Mouse (Mus musculus): ENCODE results near the gene Mex3a. TPM values are rescaled to one million over a fixed set of nuclear protein-coding genes. Genes with fewer than 3 reads are reported as not detected.

Gene Mex3a
- polyA plus RNA-seq, 1 experiment from 2014 or later: 28.6 TPM

GRCm38 (mm10) chr3:88553525-88553879 is 21.3 kb downstream of the Mex3a start, which contains the start of gene Ubqln4:
TSS of gene Ubqln4 (plus strand) at chr3:88553758.
- H3K9ac ChIP-seq (ENCODE audit: low read depth, low read length): peak within 1 kb of the TSS; percentile 96
- H3K4me1 ChIP-seq (ENCODE audit: control insufficient read depth, insufficient read depth, low read length): peaks cover 26% of the 10 kb centered on the region
- peak within 1 kb of the TSS; percentile 90 for H3K4me3 ChIP-seq (ENCODE audit: low read depth, low read length)
- H3K9me3 ChIP-seq (replicated peaks; ENCODE audit: control insufficient read depth, low read length, poor library complexity, severe bottlenecking): no peaks in the 10 kb centered on the region
- under 1% methylated on average over 33 of the region's 37 CpGs for WGBS
- no peaks in the 10 kb centered on the region for H3K27me3 ChIP-seq (ENCODE audit: control insufficient read depth, insufficient read depth, low read depth, low read length)
- ATAC-seq: peak; percentile 89
- H3K4me2 ChIP-seq (ENCODE audit: low read length): peak within 1 kb of the TSS; percentile 88
- H3K27ac ChIP-seq (ENCODE audit: low read length): peak within 1 kb of the TSS; percentile 93
- H3K36me3 ChIP-seq (ENCODE audit: control insufficient read depth, insufficient read depth, low read length): peaks cover 9% of the 10 kb centered on the region

GRCm38 (mm10) chr3:88553880-88554586 is 21.8 kb downstream of the Mex3a start:
- no peaks in the 10 kb centered on the region for H3K9me3 ChIP-seq (replicated peaks; ENCODE audit: control insufficient read depth, low read length, poor library complexity, severe bottlenecking)
- peak overlapping the region; percentile 93 for H3K27ac ChIP-seq (ENCODE audit: low read length)
- peak overlapping the region; percentile 88 for H3K4me2 ChIP-seq (ENCODE audit: low read length)
- peak; percentile 22 for ATAC-seq
- H3K27me3 ChIP-seq (ENCODE audit: control insufficient read depth, insufficient read depth, low read depth, low read length): no peaks in the 10 kb centered on the region
- peaks cover 26% of the 10 kb centered on the region for H3K4me1 ChIP-seq (ENCODE audit: control insufficient read depth, insufficient read depth, low read length)
- peak overlapping the region; percentile 96 for H3K9ac ChIP-seq (ENCODE audit: low read depth, low read length)
- peak overlapping the region; percentile 90 for H3K4me3 ChIP-seq (ENCODE audit: low read depth, low read length)
- WGBS: under 1% methylated on average over 39 of the region's 41 CpGs
- peaks cover 11% of the 10 kb centered on the region for H3K36me3 ChIP-seq (ENCODE audit: control insufficient read depth, insufficient read depth, low read length)

GRCm38 (mm10) chr3:88555069-88555605 is 22.9 kb downstream of the Mex3a start:
- Histone ChIP-seq H3K27me3 (ENCODE audit: control insufficient read depth, insufficient read depth, low read depth, low read length) (no peaks in the 10 kb centered on the region), H3K4me2 (ENCODE audit: low read length) (peak overlapping the region; percentile 88), H3K9ac (ENCODE audit: low read depth, low read length) (peak overlapping the region; percentile 28; the same call in 1 of the 2 replicates), H3K4me1 (ENCODE audit: control insufficient read depth, insufficient read depth, low read length) (peaks cover 26% of the 10 kb centered on the region), H3K27ac (ENCODE audit: low read length) (no peak overlapping the region; the same call in 1 of the 2 replicates), H3K9me3 (replicated peaks; ENCODE audit: control insufficient read depth, low read length, poor library complexity, severe bottlenecking) (no peaks in the 10 kb centered on the region), H3K36me3 (ENCODE audit: control insufficient read depth, insufficient read depth, low read length) (peaks cover 21% of the 10 kb centered on the region), H3K4me3 (ENCODE audit: low read depth, low read length) (peak overlapping the region; percentile 90; the same call in 1 of the 2 replicates)
- WGBS: 88% methylated on average over 5 of the region's 5 CpGs
- no peak for ATAC-seq

GRCm38 (mm10) chr3:88555731-88556130 is 23.5 kb downstream of the Mex3a start:
- Histone ChIP-seq H3K27me3 (ENCODE audit: control insufficient read depth, insufficient read depth, low read depth, low read length) (no peaks in the 10 kb centered on the region), H3K9me3 (replicated peaks; ENCODE audit: control insufficient read depth, low read length, poor library complexity, severe bottlenecking) (no peaks in the 10 kb centered on the region), H3K27ac (ENCODE audit: low read length) (no peak overlapping the region), H3K36me3 (ENCODE audit: control insufficient read depth, insufficient read depth, low read length) (peaks cover 25% of the 10 kb centered on the region), H3K4me3 (ENCODE audit: low read depth, low read length) (no peak overlapping the region), H3K4me1 (ENCODE audit: control insufficient read depth, insufficient read depth, low read length) (peaks cover 26% of the 10 kb centered on the region), H3K4me2 (ENCODE audit: low read length) (no peak overlapping the region), H3K9ac (ENCODE audit: low read depth, low read length) (0 out of 2 replicates have a peak overlapping the region, but pooled peaks have one; percentile 28)
- ATAC-seq: no peak
- 97% methylated on average over 6 of the region's 6 CpGs for WGBS

GRCm38 (mm10) chr3:88556616-88557015 is 24.4 kb downstream of the Mex3a start:
- Histone ChIP-seq H3K4me1 (ENCODE audit: control insufficient read depth, insufficient read depth, low read length) (peaks cover 19% of the 10 kb centered on the region), H3K27me3 (ENCODE audit: control insufficient read depth, insufficient read depth, low read depth, low read length) (no peaks in the 10 kb centered on the region), H3K36me3 (ENCODE audit: control insufficient read depth, insufficient read depth, low read length) (peaks cover 29% of the 10 kb centered on the region), H3K9ac (ENCODE audit: low read depth, low read length) (no peak overlapping the region), H3K9me3 (replicated peaks; ENCODE audit: control insufficient read depth, low read length, poor library complexity, severe bottlenecking) (no peaks in the 10 kb centered on the region), H3K27ac (ENCODE audit: low read length) (no peak overlapping the region), H3K4me2 (ENCODE audit: low read length) (no peak overlapping the region), H3K4me3 (ENCODE audit: low read depth, low read length) (no peak overlapping the region)
- 93% methylated on average over 8 of the region's 8 CpGs for WGBS
- no peak for ATAC-seq

- no peaks in the 10 kb centered on the region for H3K9me3 ChIP-seq (replicated peaks; ENCODE audit: control insufficient read depth, low read length, poor library complexity, severe bottlenecking)
- peaks cover 10% of the 10 kb centered on the region for H3K4me1 ChIP-seq (ENCODE audit: control insufficient read depth, insufficient read depth, low read length)
- no peak overlapping the region for H3K27ac ChIP-seq (ENCODE audit: low read length)
- peaks cover 43% of the 10 kb centered on the region for H3K36me3 ChIP-seq (ENCODE audit: control insufficient read depth, insufficient read depth, low read length)
- 94% methylated on average over 9 of the region's 9 CpGs for WGBS
- no peaks in the 10 kb centered on the region for H3K27me3 ChIP-seq (ENCODE audit: control insufficient read depth, insufficient read depth, low read depth, low read length)
- H3K9ac ChIP-seq (ENCODE audit: low read depth, low read length): no peak overlapping the region
- no peak for ATAC-seq
- no peak overlapping the region for H3K4me2 ChIP-seq (ENCODE audit: low read length)
- no peak overlapping the region for H3K4me3 ChIP-seq (ENCODE audit: low read depth, low read length)
Observed at GRCm38 (mm10) chr3:88559596-88559995, 27.4 kb downstream of the Mex3a start.

GRCm38 (mm10) chr3:88561989-88562388 is 29.8 kb downstream of the Mex3a start:
- H3K4me2 ChIP-seq (ENCODE audit: low read length): no peak overlapping the region
- peaks cover 60% of the 10 kb centered on the region for H3K36me3 ChIP-seq (ENCODE audit: control insufficient read depth, insufficient read depth, low read length)
- no peak overlapping the region for H3K9ac ChIP-seq (ENCODE audit: low read depth, low read length)
- H3K4me3 ChIP-seq (ENCODE audit: low read depth, low read length): no peak overlapping the region
- H3K27me3 ChIP-seq (ENCODE audit: control insufficient read depth, insufficient read depth, low read depth, low read length): no peaks in the 10 kb centered on the region
- H3K9me3 ChIP-seq (replicated peaks; ENCODE audit: control insufficient read depth, low read length, poor library complexity, severe bottlenecking): no peaks in the 10 kb centered on the region
- H3K4me1 ChIP-seq (ENCODE audit: control insufficient read depth, insufficient read depth, low read length): no peaks in the 10 kb centered on the region
- WGBS: 56% methylated on average over 4 of the region's 4 CpGs
- H3K27ac ChIP-seq (ENCODE audit: low read length): no peak overlapping the region
- ATAC-seq: no peak

GRCm38 (mm10) chr3:88563442-88563841 is 31.2 kb downstream of the Mex3a start:
- Histone ChIP-seq H3K4me3 (ENCODE audit: low read depth, low read length) (no peak overlapping the region), H3K4me1 (ENCODE audit: control insufficient read depth, insufficient read depth, low read length) (no peaks in the 10 kb centered on the region), H3K27ac (ENCODE audit: low read length) (no peak overlapping the region), H3K9ac (ENCODE audit: low read depth, low read length) (no peak overlapping the region), H3K27me3 (ENCODE audit: control insufficient read depth, insufficient read depth, low read depth, low read length) (no peaks in the 10 kb centered on the region), H3K36me3 (ENCODE audit: control insufficient read depth, insufficient read depth, low read length) (peaks cover 69% of the 10 kb centered on the region), H3K4me2 (ENCODE audit: low read length) (no peak overlapping the region), H3K9me3 (replicated peaks; ENCODE audit: control insufficient read depth, low read length, poor library complexity, severe bottlenecking) (no peaks in the 10 kb centered on the region)
- WGBS: 51% methylated on average over 4 of the region's 4 CpGs
- no peak for ATAC-seq

GRCm38 (mm10) chr3:88563966-88564365 is 31.8 kb downstream of the Mex3a start:
- H3K27ac ChIP-seq (ENCODE audit: low read length): no peak overlapping the region
- 87% methylated on average over 7 of the region's 7 CpGs for WGBS

More at GRCm38 (mm10) chr3:88563966-88564365, 31.8 kb downstream of the Mex3a start:
- H3K36me3 ChIP-seq (ENCODE audit: control insufficient read depth, insufficient read depth, low read length): peaks cover 70% of the 10 kb centered on the region
- H3K4me1 ChIP-seq (ENCODE audit: control insufficient read depth, insufficient read depth, low read length): no peaks in the 10 kb centered on the region
- no peak overlapping the region for H3K4me3 ChIP-seq (ENCODE audit: low read depth, low read length)
- H3K4me2 ChIP-seq (ENCODE audit: low read length): no peak overlapping the region
- no peaks in the 10 kb centered on the region for H3K27me3 ChIP-seq (ENCODE audit: control insufficient read depth, insufficient read depth, low read depth, low read length)
- H3K9ac ChIP-seq (ENCODE audit: low read depth, low read length): no peak overlapping the region
- no peaks in the 10 kb centered on the region for H3K9me3 ChIP-seq (replicated peaks; ENCODE audit: control insufficient read depth, low read length, poor library complexity, severe bottlenecking)
- ATAC-seq: no peak

All from midbrain, embryonic 16.5 days (tissue).